Mouse (Mus musculus) fibroblast of lung, adult 2 months (primary cell): Measurements from ENCODE around the gene Serp2.

Source experiments
- DNase-seq: peaks from one replicate; pipeline ENCODE4 v3.0.0-alpha.2; 2011; ENCODE audit warnings: low read depth

Serp2 gene

DNA sequence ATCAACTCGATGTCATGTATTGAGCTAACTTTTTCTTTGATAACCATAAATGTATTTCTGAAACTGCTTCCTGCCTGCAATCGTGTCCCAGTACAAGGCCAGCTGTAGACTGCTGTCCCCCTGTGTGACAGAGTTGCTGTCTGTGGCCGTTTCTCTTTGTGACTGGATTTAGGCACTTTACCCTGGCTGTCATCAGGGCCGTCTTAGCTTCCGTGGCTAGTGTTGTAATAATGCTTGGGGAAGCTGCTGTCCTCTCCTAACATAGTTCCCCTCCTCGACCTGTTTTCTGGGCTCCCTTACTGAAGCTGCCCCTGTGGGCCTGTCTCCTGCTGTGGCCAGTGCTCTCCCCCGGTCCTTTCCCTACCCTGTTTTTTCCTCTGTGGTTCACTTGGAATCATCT lies 58.5 kb downstream of the Serp2 start:
- no peak for DNase-seq

DNA sequence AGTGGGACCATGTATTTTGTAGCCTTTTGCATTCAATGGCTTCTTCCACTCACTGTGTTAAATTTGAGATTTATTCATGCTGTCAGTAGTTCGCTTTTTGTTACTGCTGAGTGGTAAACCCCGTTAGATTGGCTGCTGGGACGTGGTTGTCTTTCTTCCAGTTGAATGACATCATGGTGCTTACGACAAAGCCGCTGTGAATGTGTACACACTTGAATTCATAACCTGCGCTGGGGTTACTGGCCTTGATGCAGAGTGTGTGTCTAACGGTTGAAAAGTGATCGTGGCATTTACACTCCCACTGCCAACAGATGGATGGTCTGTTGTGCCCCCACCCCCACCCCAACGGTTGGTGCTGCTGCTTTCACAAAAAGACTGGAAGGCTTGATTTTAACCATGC lies 59.5 kb downstream of the Serp2 start:
- DNase-seq: no peak

DNA sequence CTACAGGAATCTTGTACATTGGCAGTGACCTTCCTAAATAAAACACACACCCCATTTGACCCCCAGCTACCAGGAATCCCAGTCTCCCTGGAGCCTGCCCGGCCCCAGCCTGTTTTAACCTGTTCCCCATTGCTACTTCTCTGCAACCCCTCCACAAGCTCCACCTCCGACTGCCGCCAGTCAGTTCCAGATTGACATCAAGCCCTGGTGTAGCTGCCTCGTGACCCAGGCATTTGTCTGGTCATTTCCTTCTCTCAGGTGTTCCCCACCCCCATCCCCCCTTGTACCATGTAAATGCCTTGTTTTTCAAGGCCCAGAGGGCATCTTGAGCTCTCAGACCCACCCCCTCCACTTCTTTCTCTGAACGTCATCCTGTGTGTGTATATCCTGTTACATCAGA lies 61.7 kb downstream of the Serp2 start:
- DNase-seq: no peak

DNA sequence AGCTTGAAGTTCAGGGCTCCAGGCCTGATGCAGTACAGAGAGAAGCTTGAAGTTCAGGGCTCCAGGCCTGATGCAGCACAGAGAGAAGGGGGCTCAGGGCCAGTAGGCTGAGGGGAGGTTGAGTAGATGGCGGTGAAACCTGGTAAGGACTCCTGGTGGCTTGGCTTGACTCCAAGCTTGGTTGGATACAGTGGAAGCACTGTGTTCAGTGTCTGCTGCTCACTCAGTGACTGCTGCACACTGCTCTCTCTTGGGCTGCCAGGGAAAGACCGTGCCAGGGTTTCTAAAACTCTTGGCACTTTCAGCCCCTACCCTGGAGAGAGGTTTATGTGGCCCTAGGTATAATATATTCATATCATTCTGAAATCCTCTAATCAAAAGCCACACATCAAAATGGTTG lies 67.6 kb downstream of the Serp2 start:
- DNase-seq: no peak

DNA sequence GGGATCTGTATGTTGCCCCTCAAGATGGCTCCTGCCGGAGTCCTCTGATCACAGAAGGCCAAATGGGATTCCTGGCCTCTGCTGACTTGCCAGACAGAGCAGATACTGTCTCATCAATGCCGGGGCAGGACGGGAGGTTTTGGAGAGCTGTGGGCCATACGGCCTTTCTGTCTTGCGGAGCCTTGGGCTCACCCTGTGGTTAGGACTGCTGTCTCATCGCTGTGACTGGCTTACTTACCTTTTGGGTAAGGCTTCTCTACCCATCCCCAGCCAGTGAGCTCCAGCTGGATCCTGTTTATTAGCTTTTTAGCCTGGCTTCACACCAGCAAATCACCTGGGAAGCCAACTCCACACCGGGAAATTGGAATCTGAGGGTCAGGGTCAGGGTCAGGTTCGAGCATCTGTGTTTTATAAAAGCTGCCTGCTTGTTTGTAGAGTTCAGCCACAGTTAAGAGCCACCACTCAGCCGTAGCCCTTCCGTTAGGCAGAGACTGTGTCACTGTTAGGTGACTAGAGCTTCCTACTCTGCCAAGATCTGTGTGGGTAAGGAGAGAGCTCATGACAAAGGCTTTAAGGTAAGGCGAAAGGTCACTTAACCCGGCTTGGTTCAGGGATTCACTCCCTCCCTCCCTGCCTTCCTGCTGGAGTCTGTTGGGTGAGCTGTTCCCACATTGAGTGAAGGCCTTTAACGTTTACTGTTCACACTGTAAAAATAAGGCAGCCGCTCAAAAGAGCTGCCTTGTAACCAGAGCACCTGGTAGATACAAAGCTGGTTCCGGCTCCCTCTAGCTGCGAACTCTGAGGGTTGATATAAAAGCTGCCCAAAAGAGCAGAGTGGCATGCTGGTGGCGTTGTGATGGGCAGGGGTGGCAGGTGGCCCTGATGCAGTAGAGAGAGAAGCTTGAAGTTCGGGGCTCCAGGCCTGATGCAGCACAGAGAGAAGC lies 68.3 kb downstream of the Serp2 start:
- no peak for DNase-seq

DNA sequence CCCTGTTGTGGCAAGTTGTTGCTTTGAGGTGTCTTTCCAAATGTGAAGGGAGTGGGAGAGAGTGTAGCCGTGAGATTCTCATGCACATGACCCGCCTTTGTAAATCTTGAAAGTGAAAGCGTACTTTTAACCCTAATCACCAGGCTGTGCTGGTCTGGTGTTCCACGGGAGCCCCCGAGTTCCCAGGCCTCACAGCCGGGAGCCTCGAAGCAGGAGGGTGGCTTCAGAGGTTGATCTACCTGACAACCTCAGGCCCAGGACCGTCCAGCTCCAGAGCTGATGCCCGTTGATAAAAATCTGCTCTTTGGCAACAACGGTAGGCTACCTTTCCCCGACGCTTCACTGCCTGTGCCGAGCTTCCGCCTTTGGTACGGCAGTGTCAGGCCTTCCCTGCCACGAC lies 69.1 kb downstream of the Serp2 start:
- no peak for DNase-seq

DNA sequence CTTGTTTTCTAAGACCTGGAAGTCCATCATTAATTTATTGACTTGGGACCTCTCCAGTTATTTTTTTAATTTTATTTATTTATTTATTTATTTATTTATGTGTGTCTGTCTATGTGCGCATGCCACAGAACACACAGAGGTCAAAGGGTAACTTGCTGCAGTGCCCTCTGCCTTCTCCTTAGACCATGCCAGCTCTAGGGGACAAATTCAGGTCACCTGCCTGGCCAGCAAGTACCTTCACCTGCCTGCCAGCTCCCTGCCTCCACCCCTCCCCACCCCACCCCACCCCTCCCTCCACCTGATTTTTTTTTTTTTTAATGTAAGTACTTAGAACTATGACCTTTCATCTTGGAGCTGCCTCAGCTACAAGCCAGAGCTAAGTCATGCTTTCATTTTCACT lies 73.0 kb downstream of the Serp2 start:
- no peak for DNase-seq
